Mouse (Mus musculus) forebrain, embryonic 13.5 days (tissue): ENCODE results near the gene Rac3. TPM values are rescaled to one million over a fixed set of nuclear protein-coding genes. Genes with fewer than 3 reads are reported as not detected.

Experiments
- ATAC-seq: fragments of 200-750 bp; cut with Nextera tagmentation; 2 replicates; pipeline ENCODE4 v1.8.0; 2017
- H3K27ac ChIP-seq: fragments of 300-500 bp; sonication (generic); 2 replicates; pipeline ENCODE4 v1.5.1; 2015; ENCODE audit warnings: inconsistent platforms, mild to moderate bottlenecking, moderate library complexity
- H3K27me3 ChIP-seq: fragments of 300-500 bp; sonication (generic); 2 replicates; pipeline ENCODE4 v1.6.1; 2015; ENCODE audit warnings: mild to moderate bottlenecking, inconsistent platforms
- H3K36me3 ChIP-seq: fragments of 300-500 bp; sonication (generic); 2 replicates; pipeline ENCODE4 v1.6.1; 2015; ENCODE audit warnings: mild to moderate bottlenecking, inconsistent platforms; ENCODE audit not compliant: poor library complexity, severe bottlenecking
- H3K4me1 ChIP-seq: fragments of 300-500 bp; sonication (generic); 2 replicates; pipeline ENCODE4 v1.6.1; 2015; ENCODE audit warnings: inconsistent platforms
- H3K4me2 ChIP-seq: fragments of 300-500 bp; sonication (generic); 2 replicates; pipeline ENCODE4 v1.6.1; 2015; ENCODE audit warnings: inconsistent platforms, mild to moderate bottlenecking, moderate library complexity
- H3K4me3 ChIP-seq: fragments of 300-500 bp; sonication (generic); 2 replicates; pipeline ENCODE4 v1.5.1; 2015; ENCODE audit warnings: mild to moderate bottlenecking, inconsistent platforms
- H3K9ac ChIP-seq: fragments of 300-500 bp; sonication (generic); 2 replicates; pipeline ENCODE4 v1.6.1; 2015; ENCODE audit warnings: mild to moderate bottlenecking, inconsistent platforms
- H3K9me3 ChIP-seq: fragments of 300-500 bp; sonication (generic); replicated peaks from 2 replicates; pipeline ENCODE4 v1.6.1; 2016; ENCODE audit warnings: inconsistent platforms
- WGBS: fragments of 180-500 bp; shearing (Covaris S2); methylation state at CpG from one replicate; pipeline ENCODE4 v1.1.7; 2015; 5-methylcytosine and 5-hydroxymethylcytosine counted together
- polyA plus RNA-seq: library from polyadenylated mRNA; unstranded; fragments of >200 nt; fragmentation: Nextera tagmentation; extraction: Ambion mirVana; gene quantifications from 2 replicates; pipeline ENCODE4 v1.2.1, GENCODE M21; 2015

Gene Rac3
- polyA plus RNA-seq, 1 experiment from 2014 or later: 83.0 TPM

DNA sequence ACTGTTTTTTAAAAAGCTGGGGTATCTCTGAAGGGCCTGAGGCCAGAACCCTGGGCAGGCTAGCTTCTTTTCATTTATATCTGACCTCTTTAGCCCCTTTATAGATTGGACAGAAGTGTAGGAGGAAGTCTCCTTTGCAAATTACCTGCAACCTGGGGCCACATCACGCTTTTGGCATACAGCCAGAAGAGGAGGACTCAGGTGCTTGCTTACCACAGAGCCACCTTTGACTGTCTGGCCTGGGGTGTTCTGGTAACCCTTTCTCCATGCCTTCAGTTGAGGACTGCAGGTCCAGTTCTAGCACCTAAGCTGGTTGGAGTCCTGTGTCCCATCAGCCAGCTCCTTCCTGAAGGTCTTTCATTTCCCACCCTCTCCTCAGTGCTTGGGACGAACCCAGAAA lies 11.7 kb upstream of the Rac3 start:
- H3K4me1 ChIP-seq: peaks cover 44% of the 10 kb centered on the region

DNA sequence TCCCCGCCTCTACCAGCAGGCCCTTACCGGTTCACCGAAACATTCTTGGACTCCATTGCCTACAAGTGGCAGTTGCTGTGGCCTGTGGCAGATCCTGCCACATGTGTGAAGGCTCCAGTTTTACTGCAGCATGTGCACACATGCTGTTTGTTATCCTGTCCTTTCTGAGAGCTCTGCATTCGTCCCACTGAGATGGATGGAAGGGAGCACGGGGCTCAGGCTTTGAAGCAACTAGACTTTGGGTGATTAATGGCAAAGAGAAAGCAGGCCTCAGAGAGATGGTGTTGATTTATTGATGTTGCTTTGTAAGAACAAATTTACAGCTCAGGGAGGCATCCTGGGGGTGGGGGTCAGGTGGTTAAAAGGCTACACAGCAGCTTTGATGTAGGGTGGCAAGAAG lies 10.6 kb upstream of the Rac3 start:
- no peaks in the 10 kb centered on the region for H3K27me3 ChIP-seq
- WGBS: 85% methylated on average over 5 of the region's 5 CpGs
- peaks cover 48% of the 10 kb centered on the region for H3K36me3 ChIP-seq
- no peak for ATAC-seq
- H3K9me3 ChIP-seq: no peaks in the 10 kb centered on the region
- H3K4me3 ChIP-seq: no peak overlapping the region
- H3K9ac ChIP-seq: no peak overlapping the region
- peaks cover 49% of the 10 kb centered on the region for H3K4me1 ChIP-seq
- no peak overlapping the region for H3K4me2 ChIP-seq
- H3K27ac ChIP-seq: no peak overlapping the region

More for the DNA sequence above, 11.7 kb upstream of the Rac3 start:
- H3K27me3 ChIP-seq: no peaks in the 10 kb centered on the region
- no peak overlapping the region for H3K4me2 ChIP-seq
- H3K36me3 ChIP-seq: peaks cover 42% of the 10 kb centered on the region
- no peaks in the 10 kb centered on the region for H3K9me3 ChIP-seq
- no peak overlapping the region for H3K27ac ChIP-seq
- 72% methylated on average over 2 of the region's 2 CpGs for WGBS
- ATAC-seq: no peak
- no peak overlapping the region for H3K9ac ChIP-seq
- H3K4me3 ChIP-seq: no peak overlapping the region

DNA sequence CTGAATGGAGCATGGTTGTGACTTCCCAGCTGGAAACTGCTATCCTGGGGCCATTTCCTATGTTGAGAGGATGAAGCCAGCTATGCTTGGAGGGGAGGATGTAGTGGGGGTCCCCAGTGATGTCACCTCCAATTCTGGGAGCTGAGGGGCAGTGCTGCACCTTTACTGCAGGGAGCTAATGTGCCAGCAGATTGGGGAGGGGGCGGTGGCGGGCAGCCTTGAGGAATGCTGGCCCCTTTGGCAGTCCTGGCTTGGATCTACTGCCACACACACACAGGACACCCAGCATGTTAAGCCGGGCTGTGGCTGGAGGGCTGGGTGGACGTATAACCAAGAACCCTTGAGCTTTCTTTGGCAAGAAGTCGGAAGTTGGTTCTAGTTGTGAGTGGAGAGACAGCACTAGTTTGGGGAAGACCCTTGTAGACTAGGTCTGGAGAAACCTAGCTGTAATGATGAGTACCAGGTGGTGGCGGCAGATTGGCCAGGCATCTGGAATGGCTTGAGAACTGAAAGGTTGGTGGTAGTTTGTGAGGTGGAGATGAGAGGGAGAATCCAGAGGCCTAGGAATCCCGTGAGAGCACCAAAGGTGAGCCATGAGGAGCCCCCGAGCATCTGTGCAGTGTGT lies 9.2 kb upstream of the Rac3 start:
- peak overlapping the region; percentile 77 for H3K9ac ChIP-seq
- H3K4me1 ChIP-seq: peaks cover 41% of the 10 kb centered on the region
- H3K4me2 ChIP-seq: peak overlapping the region; percentile 92
- no peaks in the 10 kb centered on the region for H3K27me3 ChIP-seq
- no peak for ATAC-seq
- H3K9me3 ChIP-seq: no peaks in the 10 kb centered on the region
- H3K27ac ChIP-seq: no peak overlapping the region
- H3K36me3 ChIP-seq: peaks cover 48% of the 10 kb centered on the region
- 62% methylated on average over 8 of the region's 8 CpGs for WGBS
- H3K4me3 ChIP-seq: peak overlapping the region; percentile 63; the same call in 1 of the 2 replicates

DNA sequence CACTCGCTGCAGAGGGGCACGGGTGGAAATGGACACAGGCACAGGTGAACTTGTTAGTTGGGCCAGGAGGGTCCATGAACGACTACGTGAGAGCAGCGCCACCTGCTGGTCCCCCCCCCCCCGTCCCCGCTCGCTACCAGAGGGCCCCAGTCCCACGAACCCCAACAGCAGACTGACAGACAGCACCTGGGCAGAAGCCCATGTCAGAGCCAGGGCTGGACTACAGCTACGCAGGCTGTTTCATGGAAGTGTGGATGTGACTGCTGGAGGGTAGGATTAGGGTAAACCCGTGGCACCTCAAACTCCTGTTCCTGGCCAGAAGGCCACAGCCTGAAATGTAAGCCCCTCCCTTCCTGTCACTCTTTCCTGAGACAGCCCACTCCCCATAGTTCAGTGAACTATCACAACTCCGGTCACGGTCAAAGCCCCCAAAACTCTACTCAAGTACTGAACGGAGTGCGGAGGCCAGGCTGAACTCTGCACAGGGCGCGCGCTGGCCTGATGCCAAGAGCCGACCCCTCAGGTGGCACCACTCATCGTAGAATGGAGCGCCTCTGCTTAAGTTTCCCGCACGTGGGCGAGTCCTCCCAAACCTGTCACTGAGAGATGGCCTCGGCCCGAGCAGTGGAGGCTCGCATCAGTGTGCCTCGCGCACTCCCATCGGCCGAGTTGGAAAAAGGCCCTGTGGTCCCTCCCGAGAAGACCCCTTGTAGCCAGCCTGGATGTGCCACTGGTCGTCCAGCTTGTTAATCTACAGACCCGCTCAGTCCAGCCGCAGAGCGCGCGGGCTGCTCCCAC lies 8.3 kb upstream of the Rac3 start:
- H3K27ac ChIP-seq: peak overlapping the region; percentile 67
- no peaks in the 10 kb centered on the region for H3K27me3 ChIP-seq
- H3K4me1 ChIP-seq: peaks cover 32% of the 10 kb centered on the region
- H3K36me3 ChIP-seq: peaks cover 56% of the 10 kb centered on the region
- peak overlapping the region; percentile 63 for H3K4me3 ChIP-seq
- WGBS: under 1% methylated on average over 37 of the region's 38 CpGs
- H3K4me2 ChIP-seq: peak overlapping the region; percentile 92
- H3K9ac ChIP-seq: peak overlapping the region; percentile 77
- H3K9me3 ChIP-seq: no peaks in the 10 kb centered on the region
- peak; percentile 10; the same call in 1 of the 2 replicates for ATAC-seq

DNA sequence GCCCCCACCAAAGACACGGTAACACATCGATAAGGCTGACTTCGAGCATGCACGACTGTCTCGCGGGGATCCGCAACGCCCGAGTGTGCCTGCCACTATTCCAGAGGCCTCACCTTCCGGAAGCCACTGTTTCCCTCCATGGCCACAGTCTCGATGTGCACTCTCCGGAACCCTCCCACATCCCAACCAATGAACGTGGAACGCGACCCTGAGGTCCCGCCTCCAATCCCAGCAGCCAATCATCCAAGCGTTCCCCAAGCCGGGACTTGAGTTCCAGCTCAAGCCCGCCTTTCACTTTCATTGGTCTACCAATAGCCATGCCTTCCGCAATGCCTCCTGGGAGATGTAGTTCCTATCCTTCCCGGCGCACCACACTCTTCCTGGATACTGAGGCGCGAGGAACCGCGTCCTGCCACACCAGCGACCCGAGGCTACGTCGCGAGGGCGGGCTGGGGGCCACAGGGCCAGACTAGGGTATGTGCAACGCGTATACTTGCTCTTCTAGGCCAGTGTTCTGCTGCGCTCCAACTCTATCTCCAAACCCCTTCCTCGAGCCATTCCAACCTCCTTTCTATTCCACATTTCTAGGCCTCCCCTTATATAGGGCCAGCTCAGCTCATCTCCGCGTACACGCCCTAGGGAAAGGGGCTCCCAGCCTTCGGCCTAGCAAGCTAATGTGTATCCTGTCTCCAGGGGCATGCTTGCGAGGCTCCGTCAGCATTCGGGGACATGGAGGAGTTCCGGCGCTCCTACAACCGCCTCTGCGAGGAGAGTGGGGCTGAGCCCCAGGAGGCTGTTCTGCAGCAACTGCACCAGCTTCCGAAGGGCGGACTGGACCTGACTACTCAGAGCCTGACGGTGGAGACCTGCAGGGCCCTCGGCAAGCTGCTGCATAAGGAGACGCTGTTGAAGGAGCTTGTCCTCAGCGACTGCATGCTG lies 7.4 kb upstream of the Rac3 start, which contains the start of the genes Cenpx and Lrrc45:
Gene Cenpx (minus strand): TSS at position 159 of the 939 bp plus-strand sequence.
Gene Lrrc45 (plus strand): TSS at position 346 of the 939 bp plus-strand sequence.
- peak within 1 kb of the TSS; percentile 92 for H3K4me2 ChIP-seq

DNA sequence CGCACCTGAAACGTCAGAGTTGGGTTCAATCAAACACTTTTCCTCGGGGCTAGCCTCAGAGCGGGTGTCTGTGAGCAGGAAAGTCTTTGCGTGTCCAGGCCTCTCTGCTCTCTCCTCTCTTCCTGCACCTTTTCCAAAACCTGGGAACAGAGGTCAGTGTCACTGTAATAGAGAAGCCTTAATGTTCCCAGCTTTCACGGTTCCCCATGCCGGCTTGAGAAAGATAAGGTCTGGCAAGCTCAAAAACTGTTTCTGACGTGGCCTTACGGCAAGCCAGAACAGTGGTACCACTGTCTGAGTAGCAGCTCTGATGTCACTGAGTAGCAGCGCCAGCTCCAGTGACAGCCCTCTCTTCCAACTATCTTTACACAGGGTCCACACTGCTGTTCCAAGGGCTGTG lies 6.7 kb upstream of the Rac3 start:
- H3K4me3 ChIP-seq: peak overlapping the region; percentile 63
- peak overlapping the region; percentile 92 for H3K4me2 ChIP-seq
- H3K9me3 ChIP-seq: no peaks in the 10 kb centered on the region
- peak overlapping the region; percentile 84 for H3K9ac ChIP-seq
- no peak overlapping the region for H3K27ac ChIP-seq
- 66% methylated on average over 10 of the region's 10 CpGs for WGBS
- peaks cover 61% of the 10 kb centered on the region for H3K36me3 ChIP-seq
- H3K27me3 ChIP-seq: no peaks in the 10 kb centered on the region
- no peak for ATAC-seq
- H3K4me1 ChIP-seq: peaks cover 32% of the 10 kb centered on the region

More for the DNA sequence above, 7.4 kb upstream of the Rac3 start, which contains the start of the genes Cenpx and Lrrc45:
- 4% methylated on average over 53 of the region's 53 CpGs for WGBS
- Histone ChIP-seq H3K36me3 (peaks cover 60% of the 10 kb centered on the region), H3K9ac (peak within 1 kb of the TSS; percentile 84), H3K4me1 (peaks cover 32% of the 10 kb centered on the region), H3K4me3 (peak within 1 kb of the TSS; percentile 63), H3K27me3 (no peaks in the 10 kb centered on the region), H3K27ac (peak within 1 kb of the TSS; percentile 67), H3K9me3 (no peaks in the 10 kb centered on the region)
- peak; percentile 98 for ATAC-seq

DNA sequence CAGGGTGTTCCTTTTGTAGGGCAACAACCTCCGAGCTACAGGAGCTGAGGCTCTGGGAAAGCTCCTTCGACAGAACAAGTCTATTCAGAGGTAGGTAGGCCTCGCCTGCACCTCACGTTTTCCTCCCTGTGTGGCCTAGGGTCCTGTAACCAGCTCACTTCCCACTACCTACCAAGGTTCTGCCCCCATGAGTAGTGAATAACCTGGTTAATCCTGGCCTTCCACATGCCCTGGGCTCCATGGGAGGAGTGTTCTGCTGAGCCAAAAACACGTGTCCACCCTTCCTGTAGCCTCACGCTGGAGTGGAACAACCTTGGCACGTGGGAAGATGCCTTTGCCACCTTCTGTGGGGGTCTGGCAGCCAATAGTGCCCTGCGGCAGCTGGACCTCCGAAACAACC lies 6.1 kb upstream of the Rac3 start:
- WGBS: 89% methylated on average over 9 of the region's 9 CpGs
- Histone ChIP-seq H3K4me1 (peaks cover 32% of the 10 kb centered on the region), H3K9me3 (no peaks in the 10 kb centered on the region), H3K36me3 (peaks cover 61% of the 10 kb centered on the region), H3K4me3 (no peak overlapping the region), H3K9ac (peak overlapping the region; percentile 84; the same call in 1 of the 2 replicates), H3K27ac (no peak overlapping the region), H3K4me2 (peak overlapping the region; percentile 92), H3K27me3 (no peaks in the 10 kb centered on the region)
- no peak for ATAC-seq

DNA sequence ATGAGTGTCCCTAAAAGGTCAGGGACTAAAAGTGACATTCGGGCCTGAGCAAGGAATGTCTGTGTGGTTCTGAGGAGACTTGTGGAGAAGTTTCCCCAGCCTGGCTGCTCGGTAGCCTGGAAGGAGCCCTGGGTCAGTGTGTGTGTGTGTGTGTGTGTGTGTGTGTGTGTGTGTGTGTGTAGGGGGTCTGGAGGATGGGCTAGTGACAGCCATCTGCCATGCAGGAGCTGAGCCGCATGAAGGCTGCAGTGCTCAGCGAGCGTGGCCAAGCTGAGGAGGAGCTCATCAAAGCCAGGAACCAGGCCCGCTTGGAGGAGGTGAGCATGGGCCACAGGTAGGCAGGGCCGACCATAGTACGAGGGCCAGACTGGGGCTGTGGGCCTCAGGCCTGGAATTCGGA lies 2.0 kb upstream of the Rac3 start:
- WGBS: 93% methylated on average over 9 of the region's 9 CpGs
- ATAC-seq: no peak

DNA sequence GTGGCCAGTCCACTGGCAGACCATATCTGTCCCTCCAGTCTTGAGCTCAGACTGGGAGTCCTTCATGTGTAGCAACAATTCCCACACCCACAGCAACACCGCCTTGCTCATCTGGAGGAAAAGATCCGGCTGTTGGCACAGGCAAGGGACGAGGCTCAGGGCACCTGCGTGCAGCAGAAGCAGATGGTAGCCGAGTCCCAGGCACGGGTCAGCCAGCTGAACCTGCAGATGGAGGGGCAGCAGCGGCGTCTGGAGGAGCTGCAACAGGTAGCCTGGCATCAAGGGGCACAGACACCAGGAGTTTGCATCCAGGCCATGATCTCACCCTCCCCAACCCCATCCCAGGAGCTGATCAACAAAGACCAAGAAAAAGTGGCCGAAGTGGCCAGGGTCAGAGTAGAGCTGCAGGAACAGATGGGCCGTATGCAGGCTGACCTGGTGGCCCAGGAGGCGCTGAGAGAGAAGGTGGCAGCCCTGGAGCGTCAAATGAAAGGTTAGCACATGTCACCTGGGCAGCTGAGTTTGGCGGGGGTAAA lies 1.4 kb upstream of the Rac3 start:
- Histone ChIP-seq H3K9me3 (no peaks in the 10 kb centered on the region), H3K27me3 (peaks cover 11% of the 10 kb centered on the region), H3K36me3 (peaks cover 44% of the 10 kb centered on the region), H3K9ac (no peak overlapping the region), H3K4me2 (no peak overlapping the region), H3K4me1 (peaks cover 27% of the 10 kb centered on the region), H3K4me3 (no peak overlapping the region), H3K27ac (no peak overlapping the region)
- WGBS: 87% methylated on average over 13 of the region's 13 CpGs
- no peak for ATAC-seq

More for the DNA sequence above, 2.0 kb upstream of the Rac3 start:
- no peak overlapping the region for H3K4me3 ChIP-seq
- peaks cover 11% of the 10 kb centered on the region for H3K27me3 ChIP-seq
- no peak overlapping the region for H3K4me2 ChIP-seq
- H3K27ac ChIP-seq: no peak overlapping the region
- no peak overlapping the region for H3K9ac ChIP-seq
- H3K9me3 ChIP-seq: no peaks in the 10 kb centered on the region
- H3K36me3 ChIP-seq: peaks cover 44% of the 10 kb centered on the region
- H3K4me1 ChIP-seq: peaks cover 34% of the 10 kb centered on the region

DNA sequence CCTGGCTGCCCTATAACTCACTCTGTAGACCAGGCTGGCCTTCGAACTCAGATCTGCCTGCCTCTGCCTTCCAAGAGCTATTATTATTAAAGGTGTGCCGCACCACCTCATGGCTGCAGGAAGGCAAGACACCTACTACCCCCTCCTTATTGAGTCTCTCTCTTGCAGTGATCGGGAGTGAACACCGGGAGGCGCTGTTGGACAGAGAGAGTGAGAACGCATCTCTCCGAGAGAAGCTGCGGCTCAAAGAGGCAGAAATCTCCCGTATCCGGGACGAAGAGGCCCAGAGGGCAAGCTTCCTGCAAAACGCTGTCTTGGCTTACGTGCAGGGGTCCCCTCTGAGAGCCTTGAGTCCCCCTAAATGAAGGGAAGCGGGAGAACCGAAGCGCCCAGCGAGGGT lies 820 bp upstream of the Rac3 start:
- peak overlapping the region; percentile 88 for H3K9ac ChIP-seq
- peaks cover 22% of the 10 kb centered on the region for H3K4me1 ChIP-seq
- 0 out of 2 replicates have a peak overlapping the region, but pooled peaks have one; percentile 10 for H3K27ac ChIP-seq
- H3K27me3 ChIP-seq: peaks cover 11% of the 10 kb centered on the region
- peak overlapping the region; percentile 63 for H3K4me3 ChIP-seq
- ATAC-seq: peak; percentile 10; the same call in 1 of the 2 replicates
- H3K36me3 ChIP-seq: peaks cover 40% of the 10 kb centered on the region
- H3K9me3 ChIP-seq: no peaks in the 10 kb centered on the region
- WGBS: 8% methylated on average over 17 of the region's 17 CpGs
- H3K4me2 ChIP-seq: peak overlapping the region; percentile 99

DNA sequence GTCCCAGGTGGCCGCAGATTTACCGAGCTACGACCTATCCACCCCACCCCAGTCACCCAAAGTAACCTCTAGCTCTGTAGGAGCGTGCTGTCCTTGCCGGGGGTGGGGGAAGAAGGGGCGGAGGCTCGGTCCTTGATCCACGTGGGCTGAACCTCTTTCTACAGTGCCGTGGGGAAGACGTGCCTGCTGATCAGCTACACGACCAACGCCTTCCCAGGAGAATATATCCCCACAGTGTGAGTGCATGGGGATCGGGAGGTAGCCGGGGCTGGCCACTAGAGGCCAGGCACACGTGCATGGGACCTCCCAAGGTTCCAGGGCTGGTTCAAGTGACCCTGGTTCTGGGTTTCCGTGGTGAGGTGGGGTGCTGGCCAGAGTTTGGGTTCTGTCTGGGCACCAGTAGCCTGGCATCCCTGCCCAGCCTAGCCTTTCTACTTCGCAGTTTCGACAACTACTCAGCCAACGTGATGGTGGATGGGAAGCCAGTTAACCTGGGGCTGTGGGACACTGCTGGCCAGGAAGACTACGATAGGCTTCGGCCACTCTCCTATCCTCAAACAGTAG lies 879 bp downstream of the Rac3 start:
- H3K9me3 ChIP-seq: no peaks in the 10 kb centered on the region
- peak; percentile 7; the same call in 1 of the 2 replicates for ATAC-seq
- H3K4me1 ChIP-seq: peaks cover 29% of the 10 kb centered on the region
- peak overlapping the region; percentile 88 for H3K9ac ChIP-seq
- H3K36me3 ChIP-seq: peaks cover 30% of the 10 kb centered on the region
- peak overlapping the region; percentile 99 for H3K4me2 ChIP-seq
- 20% methylated on average over 21 of the region's 21 CpGs for WGBS
- H3K27me3 ChIP-seq: peaks cover 14% of the 10 kb centered on the region
- peak overlapping the region; percentile 63 for H3K4me3 ChIP-seq
- H3K27ac ChIP-seq: no peak overlapping the region
